Mouse (Mus musculus) cortical plate, adult 2 months (tissue): ENCODE measurements around the gene Tead4. TPM values are rescaled to one million over a fixed set of nuclear protein-coding genes. Genes with fewer than 3 reads are reported as not detected.

Source experiments
- H3K27ac ChIP-seq: fragments of 200-500 bp; 2 replicates; pipeline ENCODE4 v1.5.1; 2012; ENCODE audit warnings: low read length, control low read depth, inconsistent platforms; ENCODE audit not compliant: insufficient read depth
- H3K4me1 ChIP-seq: fragments of 200-500 bp; 2 replicates; pipeline ENCODE4 v1.6.1; 2011; ENCODE audit warnings: low read length; ENCODE audit not compliant: control insufficient read depth, insufficient read depth
- H3K4me3 ChIP-seq: fragments of 200-500 bp; 2 replicates; pipeline ENCODE4 v1.5.1; 2011; ENCODE audit warnings: mild to moderate bottlenecking, low read length, control low read depth; ENCODE audit not compliant: insufficient read depth
- CTCF ChIP-seq: fragments of 200-500 bp; IDR thresholded peaks from 2 replicates; pipeline ENCODE4 v1.5.1; 2011; ENCODE audit warnings: mild to moderate bottlenecking, control low read depth, low read length; ENCODE audit not compliant: insufficient read depth; ENCODE audit errors: extremely low read depth
- POLR2A ChIP-seq: fragments of 200-500 bp; IDR thresholded peaks from 2 replicates; pipeline ENCODE4 v1.6.1; 2011; ENCODE audit warnings: mild to moderate bottlenecking, low read length, control low read depth; ENCODE audit not compliant: insufficient read depth; ENCODE audit errors: extremely low read depth
- polyA plus RNA-seq: library from polyadenylated mRNA; depleted of rRNA; stranded (reverse); fragments of >200 nt; gene quantifications from 2 replicates; pipeline ENCODE4 v1.2.3, GENCODE M21; 2012

Tead4 gene
- polyA plus RNA-seq, 1 experiment, result 0.63 TPM

GRCm38 (mm10) chr6:128254551-128254950, 46.1 kb downstream of the Tead4 start:
- TF ChIP-seq CTCF (no peak), POLR2A (no peak)
- Histone ChIP-seq H3K27ac (no peak overlapping the region), H3K4me3 (no peak overlapping the region), H3K4me1 (no peaks in the 10 kb centered on the region)

- Histone ChIP-seq H3K27ac (no peak overlapping the region), H3K4me1 (no peaks in the 10 kb centered on the region), H3K4me3 (no peak overlapping the region)
- TF ChIP-seq CTCF (no peak), POLR2A (no peak)
Observed at GRCm38 (mm10) chr6:128253111-128253510, 47.5 kb downstream of the Tead4 start.

GRCm38 (mm10) chr6:128250596-128250995, 50.0 kb downstream of the Tead4 start:
- TF ChIP-seq CTCF, result no peak
- no peak for TF ChIP-seq POLR2A
- no peaks in the 10 kb centered on the region for H3K4me1 ChIP-seq
- no peak overlapping the region for H3K27ac ChIP-seq
- H3K4me3 ChIP-seq, result no peak overlapping the region

GRCm38 (mm10) chr6:128237102-128237763, 63.4 kb downstream of the Tead4 start:
- Histone ChIP-seq H3K4me1 (no peaks in the 10 kb centered on the region), H3K27ac (no peak overlapping the region), H3K4me3 (no peak overlapping the region)
- TF ChIP-seq CTCF (no peak), POLR2A (no peak)

- Histone ChIP-seq H3K4me1 (no peaks in the 10 kb centered on the region), H3K27ac (no peak overlapping the region), H3K4me3 (no peak overlapping the region)
- TF ChIP-seq CTCF, result no peak
- TF ChIP-seq POLR2A, result no peak
Observed at GRCm38 (mm10) chr6:128236581-128236980, 64.0 kb downstream of the Tead4 start.

GRCm38 (mm10) chr6:128234206-128234605, 66.4 kb downstream of the Tead4 start:
- TF ChIP-seq CTCF (peak; percentile 87), POLR2A (no peak)
- Histone ChIP-seq H3K4me3 (no peak overlapping the region), H3K4me1 (no peaks in the 10 kb centered on the region), H3K27ac (no peak overlapping the region)

- no peak overlapping the region for H3K27ac ChIP-seq
- H3K4me1 ChIP-seq, result no peaks in the 10 kb centered on the region
- TF ChIP-seq CTCF, result no peak
- no peak for TF ChIP-seq POLR2A
- H3K4me3 ChIP-seq, result no peak overlapping the region
Observed at GRCm38 (mm10) chr6:128232216-128232615, 68.4 kb downstream of the Tead4 start.

- TF ChIP-seq CTCF, result no peak
- TF ChIP-seq POLR2A, result no peak
Observed at GRCm38 (mm10) chr6:128231741-128232140, 68.9 kb downstream of the Tead4 start.

GRCm38 (mm10) chr6:128227438-128228017, 73.1 kb downstream of the Tead4 start:
- Histone ChIP-seq H3K27ac (no peak overlapping the region), H3K4me1 (no peaks in the 10 kb centered on the region), H3K4me3 (no peak overlapping the region)
- TF ChIP-seq CTCF, result peak; percentile 39; the same call in 1 of the 2 replicates
- TF ChIP-seq POLR2A, result no peak

More at GRCm38 (mm10) chr6:128231741-128232140, 68.9 kb downstream of the Tead4 start:
- no peaks in the 10 kb centered on the region for H3K4me1 ChIP-seq
- no peak overlapping the region for H3K27ac ChIP-seq
- H3K4me3 ChIP-seq, result no peak overlapping the region

- H3K4me1 ChIP-seq, result no peaks in the 10 kb centered on the region
- no peak overlapping the region for H3K4me3 ChIP-seq
- H3K27ac ChIP-seq, result no peak overlapping the region
- TF ChIP-seq POLR2A, result no peak
- no peak for TF ChIP-seq CTCF
Observed at GRCm38 (mm10) chr6:128226941-128227340, 73.7 kb downstream of the Tead4 start.
